Mouse (Mus musculus): ENCODE measurements at regions not wholly inside any gene's neighbourhood (a gene's known extent, or its start where the extent isn't known, plus 50 kb on each side); places are given as distances from the start of the nearest gene placed in this dataset.

GRCm38 (mm10) chr6:139325226-139325625 lies 176.6 kb downstream of the Rergl start:
- TF ChIP-seq POLR2A (IDR thresholded peaks at IDR 0.05; ENCODE audit: insufficient read depth, low read length) (no peak), CTCF (IDR thresholded peaks at IDR 0.05; ENCODE audit: low read depth, low read length) (no peak)
